Mouse (Mus musculus) kidney, embryonic 16.5 days (tissue): ENCODE measurements around the gene Gm49366. TPM values are rescaled to one million over a fixed set of nuclear protein-coding genes. Genes with fewer than 3 reads are reported as not detected.
"Not testable (repeated sequence)": the region's sequence is repeated elsewhere in the genome, so short reads cannot be mapped to it uniquely, and the experiment has no call there.

Experiments used
- ATAC-seq: fragments of 200-750 bp; cut with Nextera tagmentation; 2 replicates; pipeline ENCODE4 v1.8.0; 2017; ENCODE audit warnings: moderate TSS enrichment; ENCODE audit not compliant: low FRiP score, low TSS enrichment
- H3K27ac ChIP-seq: fragments of 300-500 bp; sonication (generic); 2 replicates; pipeline ENCODE4 v1.5.1; 2014; ENCODE audit warnings: low read length
- H3K27me3 ChIP-seq: fragments of 300-500 bp; sonication (generic); 2 replicates; pipeline ENCODE4 v1.6.1; 2014; ENCODE audit warnings: low read length, control low read depth, mixed read lengths; ENCODE audit not compliant: insufficient read depth
- H3K36me3 ChIP-seq: fragments of 300-500 bp; sonication (generic); 2 replicates; pipeline ENCODE4 v1.6.1; 2014; ENCODE audit warnings: low read length, control low read depth, mixed read lengths; ENCODE audit not compliant: insufficient read depth
- H3K4me1 ChIP-seq: fragments of 300-500 bp; sonication (generic); 2 replicates; pipeline ENCODE4 v1.6.1; 2014; ENCODE audit warnings: low read length, control low read depth, mixed read lengths; ENCODE audit not compliant: insufficient read depth
- H3K4me2 ChIP-seq: fragments of 300-500 bp; sonication (generic); replicated peaks from 2 replicates; pipeline ENCODE4 v1.6.1; 2014; ENCODE audit warnings: low read depth, low read length
- H3K4me3 ChIP-seq: fragments of 300-500 bp; sonication (generic); 2 replicates; pipeline ENCODE4 v1.5.1; 2014; ENCODE audit warnings: mild to moderate bottlenecking, low read length
- H3K9ac ChIP-seq: fragments of 300-500 bp; sonication (generic); replicated peaks from 2 replicates; pipeline ENCODE4 v1.6.1; 2014; ENCODE audit warnings: low read length
- H3K9me3 ChIP-seq: fragments of 300-500 bp; sonication (generic); 2 replicates; pipeline ENCODE4 v1.6.1; 2016; ENCODE audit warnings: low read length, control low read depth
- WGBS: fragments of 180-500 bp; shearing (Covaris S2); extraction: QIAGEN DNeasy Blood & Tissue Kit; methylation state at CpG from one replicate; pipeline ENCODE4 v1.1.7; 2014; 5-methylcytosine and 5-hydroxymethylcytosine counted together
- polyA plus RNA-seq: library from polyadenylated mRNA; unstranded; fragments of >200 nt; fragmentation: Nextera tagmentation; extraction: Ambion mirVana; gene quantifications from 2 replicates; pipeline ENCODE4 v1.2.1, GENCODE M21; 2015

Gene Gm49366
- polyA plus RNA-seq, 1 experiment from 2014 or later, result not detected

DNA sequence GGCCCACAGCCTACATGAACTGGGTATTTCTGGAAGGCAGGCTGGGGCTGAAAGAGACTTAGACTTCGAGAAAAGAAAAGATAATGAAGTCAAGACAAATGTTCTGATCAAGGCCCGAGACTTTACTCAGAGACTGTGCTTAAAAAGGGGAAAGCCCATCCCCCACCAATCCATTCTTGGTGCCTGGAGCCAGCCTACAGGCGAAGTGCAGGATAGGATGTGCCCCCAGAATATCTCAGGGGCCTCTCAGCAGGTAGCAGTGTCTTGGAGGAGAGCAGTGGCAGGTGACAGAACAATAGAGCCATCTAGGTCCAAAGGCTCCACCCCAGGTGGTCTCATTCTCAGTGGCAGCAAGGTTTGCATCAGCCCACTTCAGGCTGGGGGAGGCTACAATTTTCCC, 10.4 kb upstream of the Gm49366 start:
- not testable (repeated sequence) for ATAC-seq, H3K27ac ChIP-seq, H3K4me3 ChIP-seq, H3K9me3 ChIP-seq, H3K4me1 ChIP-seq, H3K27me3 ChIP-seq, H3K36me3 ChIP-seq, H3K9ac ChIP-seq, H3K4me2 ChIP-seq
- WGBS, result 74% methylated on average over 3 of the region's 3 CpGs

DNA sequence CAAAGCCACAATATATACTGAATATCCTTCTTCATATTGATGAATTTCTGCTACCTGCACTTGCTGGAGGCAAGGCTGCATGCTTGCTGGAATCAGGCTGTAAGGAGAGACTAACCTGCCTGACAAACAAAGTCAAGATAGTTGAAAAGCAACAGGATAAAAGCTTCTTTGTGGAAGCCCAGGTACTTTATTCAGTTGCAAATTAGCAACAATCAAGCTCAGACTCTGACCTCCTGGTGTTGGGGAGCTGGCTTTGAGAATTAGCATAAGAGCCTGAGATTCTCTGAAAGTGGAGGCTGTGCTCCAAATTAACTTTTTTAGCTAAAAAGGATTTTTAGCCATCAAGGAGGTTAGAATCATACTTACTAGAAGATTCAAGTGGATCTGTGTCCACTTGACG, 9.7 kb upstream of the Gm49366 start:
- not testable (repeated sequence) for H3K4me1 ChIP-seq, H3K9ac ChIP-seq, H3K9me3 ChIP-seq, H3K4me3 ChIP-seq, H3K36me3 ChIP-seq, H3K27ac ChIP-seq, H3K27me3 ChIP-seq, ATAC-seq, H3K4me2 ChIP-seq
- 100% methylated on average over 1 of the region's 1 CpGs for WGBS

DNA sequence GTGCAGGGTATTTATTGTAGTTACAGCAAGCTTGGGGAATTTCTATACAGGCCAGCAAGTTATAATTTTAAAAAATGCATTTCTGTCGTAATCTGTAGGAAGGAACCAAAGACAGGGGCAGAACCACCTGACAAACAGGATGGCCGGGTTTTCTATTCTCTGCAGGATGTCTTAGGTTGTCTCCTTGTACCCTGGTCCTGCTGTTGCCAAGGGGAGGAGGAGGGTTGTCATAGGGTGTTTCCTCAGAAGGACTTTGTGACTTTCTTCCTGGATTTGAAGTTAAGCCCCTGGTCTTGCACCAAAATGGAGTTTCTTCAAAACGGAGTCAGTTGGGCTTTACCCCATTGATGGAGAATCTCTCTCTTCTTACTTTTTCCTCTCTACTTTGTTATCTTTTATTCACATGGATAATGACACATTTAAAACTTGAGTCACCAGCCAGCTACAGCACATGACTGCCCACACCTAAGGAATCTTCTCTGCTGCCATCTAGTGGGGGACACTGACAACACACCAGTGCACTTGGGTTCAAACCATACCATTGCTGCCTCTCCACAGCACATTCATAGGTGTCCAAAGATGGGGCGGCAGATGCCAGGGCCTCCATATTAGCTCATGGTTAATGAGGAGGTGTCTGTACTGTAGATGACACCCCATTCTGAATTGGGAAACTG, 7.9 kb upstream of the Gm49366 start:
- no peaks in the 10 kb centered on the region for H3K9me3 ChIP-seq
- no peak overlapping the region for H3K4me3 ChIP-seq
- H3K36me3 ChIP-seq, result no peaks in the 10 kb centered on the region
- no peak overlapping the region for H3K9ac ChIP-seq
- no peaks in the 10 kb centered on the region for H3K27me3 ChIP-seq
- no peak overlapping the region for H3K27ac ChIP-seq
- 66% methylated on average over 4 of the region's 4 CpGs for whole genome bisulfite sequencing
- no peak overlapping the region for H3K4me2 ChIP-seq
- no peaks in the 10 kb centered on the region for H3K4me1 ChIP-seq
- peak; percentile 49; the same call in 1 of the 2 replicates for ATAC-seq

DNA sequence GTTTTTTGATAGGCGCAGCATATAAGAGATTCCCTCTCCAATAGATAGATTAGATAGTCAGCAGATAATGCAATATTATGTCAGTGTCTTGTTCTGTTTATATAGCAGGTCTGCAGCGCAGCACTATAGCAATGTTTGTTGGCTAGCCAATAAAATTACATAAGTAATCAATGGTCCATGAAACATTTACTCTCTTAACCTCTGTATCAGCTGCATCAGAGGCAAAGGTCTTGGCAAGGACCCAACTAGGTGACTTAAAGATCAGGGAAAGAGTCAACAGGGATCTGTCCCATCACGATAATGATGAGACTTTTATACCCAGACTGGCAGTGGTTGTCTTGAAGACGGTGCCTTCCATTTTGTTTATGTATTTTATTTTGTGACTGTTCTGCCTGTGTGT, 5.9 kb upstream of the Gm49366 start:
- Histone ChIP-seq H3K27me3 (no peaks in the 10 kb centered on the region), H3K36me3 (no peaks in the 10 kb centered on the region), H3K9me3 (no peaks in the 10 kb centered on the region), H3K9ac (no peak overlapping the region), H3K27ac (no peak overlapping the region), H3K4me1 (no peaks in the 10 kb centered on the region), H3K4me2 (no peak overlapping the region), H3K4me3 (no peak overlapping the region)
- 87% methylated on average over 4 of the region's 4 CpGs for WGBS
- no peak for ATAC-seq

DNA sequence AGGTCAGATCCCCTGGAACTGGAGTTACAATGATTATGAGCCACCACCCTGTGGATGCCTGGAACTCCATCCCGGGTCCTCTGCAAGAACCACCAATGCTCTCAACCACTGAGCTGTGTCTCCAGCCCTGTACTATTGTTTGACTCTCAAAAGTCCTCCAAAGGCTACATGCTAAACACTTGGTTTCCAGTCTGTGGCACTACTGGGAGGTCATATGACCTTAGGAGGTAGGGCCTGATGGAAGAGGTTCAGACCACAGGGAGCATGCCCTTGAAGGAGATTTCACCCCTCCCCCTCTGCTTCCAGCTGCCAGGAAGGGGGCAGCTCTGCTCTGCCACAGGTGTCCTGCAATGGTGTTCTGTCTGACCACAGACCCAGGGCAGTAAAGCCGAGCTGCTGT, 5.4 kb upstream of the Gm49366 start:
- H3K27ac ChIP-seq, H3K9ac ChIP-seq, H3K36me3 ChIP-seq, H3K9me3 ChIP-seq, H3K4me3 ChIP-seq, ATAC-seq, H3K27me3 ChIP-seq, H3K4me1 ChIP-seq, H3K4me2 ChIP-seq: not testable (repeated sequence)
- 77% methylated on average over 2 of the region's 2 CpGs for WGBS

DNA sequence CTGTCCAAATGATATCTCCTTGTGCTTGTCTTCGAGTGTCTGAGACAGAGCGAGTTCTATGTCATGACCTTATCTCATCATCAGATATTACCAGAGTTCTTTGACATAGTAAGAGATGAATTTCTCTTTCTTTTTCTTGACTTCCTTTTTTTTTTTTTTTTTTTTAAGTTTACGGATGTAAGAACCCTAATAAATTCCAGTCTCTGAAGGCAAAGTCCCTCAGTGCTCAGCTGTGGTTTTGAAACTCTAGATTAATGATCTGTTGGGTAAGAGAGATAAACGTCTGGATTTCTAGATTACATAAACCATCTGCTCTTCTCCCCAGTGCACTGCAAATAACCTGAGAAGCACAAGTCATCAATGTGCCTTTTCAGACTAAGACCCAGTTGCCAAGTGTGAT, 4.6 kb upstream of the Gm49366 start:
- H3K9ac ChIP-seq, result no peak overlapping the region
- H3K4me1 ChIP-seq, result no peaks in the 10 kb centered on the region
- H3K27me3 ChIP-seq, result no peaks in the 10 kb centered on the region
- H3K36me3 ChIP-seq, result no peaks in the 10 kb centered on the region
- H3K27ac ChIP-seq, result no peak overlapping the region
- no peak for ATAC-seq
- no peak overlapping the region for H3K4me3 ChIP-seq
- 21% methylated on average over 4 of the region's 4 CpGs for WGBS
- no peaks in the 10 kb centered on the region for H3K9me3 ChIP-seq
- no peak overlapping the region for H3K4me2 ChIP-seq

DNA sequence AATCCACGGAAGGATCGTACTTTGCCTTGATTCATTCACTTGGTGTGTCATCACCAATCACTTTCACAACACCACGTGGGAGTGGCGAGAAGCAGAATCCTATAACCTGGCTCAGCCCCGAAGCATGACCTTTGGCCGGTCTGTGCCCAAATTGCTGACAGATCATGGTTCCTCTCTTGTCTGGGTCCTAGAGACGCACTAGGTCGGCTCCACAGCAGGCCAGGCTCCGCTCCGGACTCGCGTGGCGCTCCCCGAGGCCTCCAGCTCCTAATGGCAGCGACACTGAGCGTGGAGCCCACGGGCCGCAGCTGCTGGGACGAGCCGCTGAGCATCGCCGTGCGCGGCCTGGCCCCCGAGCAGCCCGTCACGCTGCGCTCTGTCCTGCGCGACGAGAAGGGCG, 494 bp upstream of the Gm49366 start, which contains the start of gene Acot4:
Acot4 (plus strand) TSS at position 139 of the 400 bp plus-strand sequence.
- H3K9me3 ChIP-seq, H3K36me3 ChIP-seq, H3K27ac ChIP-seq, H3K4me1 ChIP-seq, H3K27me3 ChIP-seq: not testable (repeated sequence)
- ATAC-seq, result peak; percentile 69
- Histone ChIP-seq H3K9ac (peak within 1 kb of the TSS; percentile 70), H3K4me2 (peak within 1 kb of the TSS; percentile 75), H3K4me3 (peak within 1 kb of the TSS; percentile 50)
- WGBS, result 2% methylated on average over 31 of the region's 32 CpGs

DNA sequence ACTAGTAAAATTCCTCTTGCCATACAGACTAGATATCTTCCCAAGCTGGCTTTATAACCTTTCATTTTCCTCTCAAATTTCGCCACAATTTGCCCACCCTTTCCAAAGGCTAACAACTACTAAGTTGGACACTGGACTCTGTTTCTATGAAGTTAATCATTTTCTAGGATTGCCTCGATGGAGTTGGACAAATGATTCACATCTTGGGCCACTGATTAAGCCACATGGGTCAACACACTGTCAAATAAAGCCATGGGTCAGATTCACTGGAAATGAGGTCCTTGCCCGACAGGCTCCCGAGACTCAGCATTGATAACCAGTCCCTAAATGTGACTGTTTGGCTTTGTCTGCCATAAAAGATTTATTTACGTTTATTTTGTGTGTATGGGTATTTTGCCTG, 3.5 kb downstream of the Gm49366 start:
- H3K4me1 ChIP-seq, result no peaks in the 10 kb centered on the region
- no peaks in the 10 kb centered on the region for H3K27me3 ChIP-seq
- WGBS, result 70% methylated on average over 5 of the region's 5 CpGs
- H3K9ac ChIP-seq, result no peak overlapping the region
- peak overlapping the region; percentile 72; the same call in 1 of the 2 replicates for H3K27ac ChIP-seq
- H3K4me2 ChIP-seq, result no peak overlapping the region
- peak; percentile 70 for ATAC-seq
- peaks cover 8% of the 10 kb centered on the region for H3K9me3 ChIP-seq
- 0 out of 2 replicates have a peak, but pooled peaks cover 3% of the 10 kb centered on the region for H3K36me3 ChIP-seq
- no peak overlapping the region for H3K4me3 ChIP-seq

DNA sequence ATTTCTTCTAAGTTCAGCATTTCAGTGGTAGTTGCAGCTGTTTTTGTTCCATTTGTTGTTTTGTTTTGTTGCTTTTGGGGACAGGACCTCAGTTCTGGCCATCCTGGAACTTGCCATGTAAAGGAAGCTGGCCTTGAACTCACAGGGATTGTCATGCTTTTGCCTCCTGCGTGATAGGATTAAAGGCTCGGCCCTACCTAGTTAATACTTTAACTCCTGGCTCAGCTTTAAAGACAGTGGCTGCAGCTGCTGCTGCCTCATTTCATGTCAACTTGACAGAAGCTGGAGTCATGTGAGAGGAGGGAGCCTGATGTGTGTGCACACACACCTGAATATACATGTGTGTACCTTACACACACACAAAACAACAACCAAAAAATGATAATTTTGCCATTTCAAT, 5.3 kb downstream of the Gm49366 start:
- WGBS, result 62% methylated on average over 2 of the region's 2 CpGs
- H3K27me3 ChIP-seq, result no peaks in the 10 kb centered on the region

DNA sequence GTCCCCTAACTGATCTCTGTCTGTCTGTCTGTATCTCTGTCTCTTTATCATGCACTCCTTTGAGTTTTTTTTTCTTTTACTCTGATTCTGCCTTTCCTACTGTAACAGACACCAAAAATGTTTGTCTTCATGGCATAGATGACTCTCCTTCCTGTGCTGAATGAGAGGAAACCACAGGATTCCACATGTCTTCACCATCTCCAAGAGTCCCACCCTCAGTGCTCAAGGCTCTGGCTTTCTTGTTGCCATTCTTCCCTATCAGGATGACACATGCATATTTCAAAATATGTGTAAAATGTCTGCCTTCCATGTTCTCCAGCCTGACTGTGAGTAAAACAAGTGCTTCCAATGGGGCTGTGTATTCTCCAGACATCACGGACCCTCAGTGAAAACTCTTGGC, 8.2 kb downstream of the Gm49366 start:
- WGBS, result 89% methylated on average over 1 of the region's 1 CpGs

More for the DNA sequence above, 5.3 kb downstream of the Gm49366 start:
- no peak overlapping the region for H3K4me2 ChIP-seq
- H3K4me1 ChIP-seq, result no peaks in the 10 kb centered on the region
- H3K27ac ChIP-seq, result no peak overlapping the region
- H3K9ac ChIP-seq, result no peak overlapping the region
- no peak overlapping the region for H3K4me3 ChIP-seq
- ATAC-seq, result no peak
- 0 out of 2 replicates have a peak, but pooled peaks cover 3% of the 10 kb centered on the region for H3K36me3 ChIP-seq
- H3K9me3 ChIP-seq, result peaks cover 13% of the 10 kb centered on the region

More for the DNA sequence above, 8.2 kb downstream of the Gm49366 start:
- no peak for ATAC-seq
- no peak overlapping the region for H3K4me2 ChIP-seq
- no peaks in the 10 kb centered on the region for H3K4me1 ChIP-seq
- no peaks in the 10 kb centered on the region for H3K36me3 ChIP-seq
- H3K9me3 ChIP-seq, result peaks cover 5% of the 10 kb centered on the region; the same call in 1 of the 2 replicates
- H3K9ac ChIP-seq, result no peak overlapping the region
- H3K27ac ChIP-seq, result no peak overlapping the region
- H3K4me3 ChIP-seq, result no peak overlapping the region
- no peaks in the 10 kb centered on the region; the same call in 1 of the 2 replicates for H3K27me3 ChIP-seq
